Mouse (Mus musculus) hindbrain, embryonic 11.5 days (tissue): ENCODE measurements around the gene Gm28635. TPM values are rescaled to one million over a fixed set of nuclear protein-coding genes. Genes with fewer than 3 reads are reported as not detected.
A peak's percentile ranks its signal among the peaks of the same experiment; 100 is the strongest.

Source experiments
- ATAC-seq: fragments of 200-750 bp; cut with Nextera tagmentation; 2 replicates; pipeline ENCODE4 v1.8.0; 2017; ENCODE audit warnings: mild to moderate bottlenecking, moderate TSS enrichment, moderate library complexity; ENCODE audit not compliant: low FRiP score
- DNase-seq: peaks from one replicate; pipeline ENCODE4 v3.0.0-alpha.2; 2015; ENCODE audit warnings: low spot score
- H3K27ac ChIP-seq: fragments of 300-500 bp; sonication (generic); 2 replicates; pipeline ENCODE4 v1.5.1; 2014; ENCODE audit warnings: mild to moderate bottlenecking, low read depth, low read length
- H3K27me3 ChIP-seq: fragments of 300-500 bp; sonication (generic); 2 replicates; pipeline ENCODE4 v1.6.1; 2014; ENCODE audit warnings: mild to moderate bottlenecking, low read length, moderate library complexity, mixed read lengths; ENCODE audit not compliant: control insufficient read depth, insufficient read depth
- H3K36me3 ChIP-seq: fragments of 300-500 bp; sonication (generic); 2 replicates; pipeline ENCODE4 v1.6.1; 2014; ENCODE audit warnings: mild to moderate bottlenecking, low read length, moderate library complexity, mixed read lengths; ENCODE audit not compliant: control insufficient read depth, insufficient read depth
- H3K4me1 ChIP-seq: fragments of 300-500 bp; sonication (generic); replicated peaks from 2 replicates; pipeline ENCODE4 v1.6.1; 2014; ENCODE audit warnings: low read length, mixed read lengths; ENCODE audit not compliant: control insufficient read depth, insufficient read depth
- H3K4me2 ChIP-seq: fragments of 300-500 bp; sonication (generic); replicated peaks from 2 replicates; pipeline ENCODE4 v1.6.1; 2014; ENCODE audit warnings: mild to moderate bottlenecking, low read depth, low read length
- H3K4me3 ChIP-seq: fragments of 300-500 bp; sonication (generic); 2 replicates; pipeline ENCODE4 v1.5.1; 2014; ENCODE audit warnings: low read depth, low read length
- H3K9ac ChIP-seq: fragments of 300-500 bp; sonication (generic); 2 replicates; pipeline ENCODE4 v1.6.1; 2014; ENCODE audit warnings: low read depth, low read length
- H3K9me3 ChIP-seq: fragments of 300-500 bp; sonication (generic); 2 replicates; pipeline ENCODE4 v1.6.1; 2016; ENCODE audit warnings: low read length; ENCODE audit not compliant: control insufficient read depth
- WGBS: fragments of 180-500 bp; shearing (Covaris S2); extraction: QIAGEN DNeasy Blood & Tissue Kit; methylation state at CpG from one replicate; pipeline ENCODE4 v1.1.7; 2014; 5-methylcytosine and 5-hydroxymethylcytosine counted together
- polyA plus RNA-seq: library from polyadenylated mRNA; unstranded; fragments of >200 nt; fragmentation: Nextera tagmentation; extraction: Ambion mirVana; gene quantifications from 2 replicates; pipeline ENCODE4 v1.2.1, GENCODE M21; 2014

Gene Gm28635
- polyA plus RNA-seq, 1 experiment from 2014 or later = not detected

GRCm38 (mm10) chr2:84636231-84636741 is 41.6 kb downstream of the Gm28635 start:
- DNase-seq (peak; percentile 27), ATAC-seq (peak; percentile 13; the same call in 1 of the 2 replicates)
- 18% methylated on average over 8 of the region's 8 CpGs for WGBS
- no peak overlapping the region for H3K4me2 ChIP-seq
- peak overlapping the region; percentile 78 for H3K27ac ChIP-seq
- no peak overlapping the region for H3K4me3 ChIP-seq
- H3K27me3 ChIP-seq = no peaks in the 10 kb centered on the region
- H3K9ac ChIP-seq = 0 out of 2 replicates have a peak overlapping the region, but pooled peaks have one; percentile 12
- peaks cover 10% of the 10 kb centered on the region; the same call in 1 of the 2 replicates for H3K4me1 ChIP-seq
- H3K9me3 ChIP-seq = no peaks in the 10 kb centered on the region
- H3K36me3 ChIP-seq = no peaks in the 10 kb centered on the region

GRCm38 (mm10) chr2:84635611-84636010 is 42.2 kb downstream of the Gm28635 start:
- Histone ChIP-seq H3K4me3 (no peak overlapping the region), H3K27me3 (no peaks in the 10 kb centered on the region), H3K27ac (peak overlapping the region; percentile 78), H3K9ac (no peak overlapping the region), H3K9me3 (no peaks in the 10 kb centered on the region), H3K4me1 (peaks cover 10% of the 10 kb centered on the region; the same call in 1 of the 2 replicates), H3K36me3 (no peaks in the 10 kb centered on the region), H3K4me2 (no peak overlapping the region; the same call in 1 of the 2 replicates)
- WGBS = 0% methylated on average over 2 of the region's 2 CpGs
- ATAC-seq (peak; percentile 85), DNase-seq (peak; percentile 63)

GRCm38 (mm10) chr2:84634934-84635482 is 42.8 kb downstream of the Gm28635 start:
- 27% methylated on average over 4 of the region's 4 CpGs for WGBS
- Histone ChIP-seq H3K27ac (peak overlapping the region; percentile 78), H3K4me3 (no peak overlapping the region), H3K36me3 (no peaks in the 10 kb centered on the region), H3K4me2 (no peak overlapping the region), H3K9ac (no peak overlapping the region; the same call in 1 of the 2 replicates), H3K4me1 (peaks cover 10% of the 10 kb centered on the region; the same call in 1 of the 2 replicates), H3K9me3 (no peaks in the 10 kb centered on the region), H3K27me3 (no peaks in the 10 kb centered on the region)
- ATAC-seq (0 out of 2 replicates have a peak, but pooled peaks have one; percentile 36), DNase-seq (peak; percentile 10)

- DNase-seq = no peak
- Histone ChIP-seq H3K9me3 (no peaks in the 10 kb centered on the region), H3K4me3 (no peak overlapping the region), H3K4me1 (peaks cover 10% of the 10 kb centered on the region; the same call in 1 of the 2 replicates), H3K9ac (no peak overlapping the region), H3K4me2 (no peak overlapping the region), H3K27me3 (no peaks in the 10 kb centered on the region), H3K36me3 (no peaks in the 10 kb centered on the region), H3K27ac (no peak overlapping the region)
- 86% methylated on average over 4 of the region's 4 CpGs for WGBS
- no peak for ATAC-seq
These were observed 43.8 kb downstream of the Gm28635 start for GRCm38 (mm10) chr2:84634006-84634405.

- Histone ChIP-seq H3K27me3 (no peaks in the 10 kb centered on the region), H3K4me3 (no peak overlapping the region), H3K4me1 (peaks cover 10% of the 10 kb centered on the region; the same call in 1 of the 2 replicates), H3K36me3 (no peaks in the 10 kb centered on the region), H3K4me2 (no peak overlapping the region), H3K9ac (no peak overlapping the region), H3K9me3 (no peaks in the 10 kb centered on the region), H3K27ac (no peak overlapping the region)
- no peak for ATAC-seq
- 9% methylated on average over 3 of the region's 3 CpGs for WGBS
- DNase-seq = peak; percentile 19
These were observed 44.8 kb downstream of the Gm28635 start for GRCm38 (mm10) chr2:84632999-84633398.

- DNase-seq (no peak), ATAC-seq (no peak)
- H3K4me1 ChIP-seq = peaks cover 10% of the 10 kb centered on the region; the same call in 1 of the 2 replicates
- H3K36me3 ChIP-seq = no peaks in the 10 kb centered on the region
- H3K27ac ChIP-seq = no peak overlapping the region
- H3K9ac ChIP-seq = no peak overlapping the region
- no peaks in the 10 kb centered on the region for H3K27me3 ChIP-seq
- H3K4me3 ChIP-seq = no peak overlapping the region
- 92% methylated on average over 1 of the region's 1 CpGs for WGBS
- H3K9me3 ChIP-seq = no peaks in the 10 kb centered on the region
- H3K4me2 ChIP-seq = no peak overlapping the region
These were observed 45.8 kb downstream of the Gm28635 start for GRCm38 (mm10) chr2:84632001-84632400.

- ATAC-seq (no peak), DNase-seq (no peak)
- Histone ChIP-seq H3K4me2 (no peak overlapping the region), H3K36me3 (no peaks in the 10 kb centered on the region), H3K9me3 (no peaks in the 10 kb centered on the region), H3K9ac (no peak overlapping the region), H3K27me3 (no peaks in the 10 kb centered on the region), H3K27ac (no peak overlapping the region), H3K4me3 (no peak overlapping the region), H3K4me1 (no peaks in the 10 kb centered on the region)
- WGBS = 57% methylated on average over 3 of the region's 3 CpGs
These were observed 50.8 kb downstream of the Gm28635 start for GRCm38 (mm10) chr2:84627036-84627435.

- no peaks in the 10 kb centered on the region for H3K9me3 ChIP-seq
- H3K9ac ChIP-seq = no peak overlapping the region
- H3K4me1 ChIP-seq = no peaks in the 10 kb centered on the region
- WGBS = 81% methylated on average over 7 of the region's 7 CpGs
- no peak overlapping the region for H3K4me2 ChIP-seq
- ATAC-seq (no peak), DNase-seq (no peak)
- no peaks in the 10 kb centered on the region for H3K36me3 ChIP-seq
- H3K27me3 ChIP-seq = no peaks in the 10 kb centered on the region
- H3K27ac ChIP-seq = no peak overlapping the region
- H3K4me3 ChIP-seq = no peak overlapping the region
These were observed 51.4 kb downstream of the Gm28635 start for GRCm38 (mm10) chr2:84626366-84626975.
